Comparison of ENCODE assay signal across 7 mouse cellular contexts in genomic region chr2:176226269-176226668, GRCm38 (mm10). TPM values are rescaled to one million over a fixed set of nuclear protein-coding genes. Genes with fewer than 3 reads are reported as not detected.
DNase-seq lines count a peak whose midpoint lies in the region; ATAC-seq and TF ChIP-seq lines count a peak whose summit lies in the region.
"Not testable (repeated sequence)": the region's sequence is repeated elsewhere in the genome, so short reads cannot be mapped to it uniquely, and the experiment has no call there.

Gene 2210418O10Rik, plus strand, starts transcription at chr2:176226569.

- H3K4me3 ChIP-seq in ES-E14 (ENCODE audit: insufficient read depth in 1 of 2, low read depth in 1 of 2, low read length in 2 of 2, poor library complexity in 1 of 2, severe bottlenecking in 1 of 2); embryonic facial prominence, embryonic 13.5 days; heart, embryonic 10.5 days; intestine, embryonic 16.5 days (ENCODE audit: low read length); lung, embryonic 14.5 days (ENCODE audit: low read depth, low read length); midbrain, embryonic 10.5 days; olfactory bulb, adult 2 months (ENCODE audit: insufficient read depth, low read depth, low read length): not testable (repeated sequence)

- in situ Hi-C loops in ES-E14 (cut with MboI; ENCODE audit: low sequenced_read_pairs in 2 of 2, unreplicated experiment in 2 of 2): not testable (repeated sequence)

- not testable (repeated sequence) for H3K27me3 ChIP-seq in embryonic facial prominence, embryonic 13.5 days; heart, embryonic 10.5 days (ENCODE audit: insufficient read depth, poor library complexity, severe bottlenecking); intestine, embryonic 16.5 days (replicated peaks; ENCODE audit: control insufficient read depth, insufficient read depth, low read length); lung, embryonic 14.5 days (ENCODE audit: insufficient read depth, low read length); midbrain, embryonic 10.5 days (ENCODE audit: low read depth, poor library complexity, severe bottlenecking)

- not testable (repeated sequence) for H3K4me1 ChIP-seq in ES-E14 (ENCODE audit: control insufficient read depth in 2 of 2, insufficient read depth in 2 of 2, low read length in 2 of 2, poor library complexity in 1 of 2); embryonic facial prominence, embryonic 13.5 days; heart, embryonic 10.5 days; intestine, embryonic 16.5 days (ENCODE audit: control insufficient read depth, insufficient read depth, low read length); lung, embryonic 14.5 days (ENCODE audit: insufficient read depth); midbrain, embryonic 10.5 days; olfactory bulb, adult 2 months (ENCODE audit: control insufficient read depth, insufficient read depth, low read length)

- TF ChIP-seq CTCF in lung, embryonic 14.5 days (IDR thresholded peaks at IDR 0.05; ENCODE audit: low read depth); olfactory bulb, adult 2 months (IDR thresholded peaks at IDR 0.05; ENCODE audit: insufficient read depth, low read depth, low read length): not testable (repeated sequence)

- not testable (repeated sequence) for ATAC-seq in embryonic facial prominence, embryonic 13.5 days (ENCODE audit: insufficient number of reproducible peaks, insufficient read depth, low FRiP score, low TSS enrichment, low read depth); intestine, embryonic 16.5 days; lung, embryonic 14.5 days (ENCODE audit: insufficient read depth)

- not testable (repeated sequence) for H3K9me3 ChIP-seq in ES-E14 (ENCODE audit: control insufficient read depth, insufficient read depth, low read depth, low read length); embryonic facial prominence, embryonic 13.5 days; heart, embryonic 10.5 days; intestine, embryonic 16.5 days (ENCODE audit: control insufficient read depth, low read length); lung, embryonic 14.5 days (ENCODE audit: low read depth, low read length); midbrain, embryonic 10.5 days (replicated peaks)

- WGBS in embryonic facial prominence, embryonic 13.5 days: no CpG with 5 or more reads among the region's 2 CpGs
- WGBS in heart, embryonic 10.5 days: no CpG with 5 or more reads among the region's 2 CpGs
- whole genome bisulfite sequencing in intestine, embryonic 16.5 days: no CpG with 5 or more reads among the region's 2 CpGs
- WGBS in lung, embryonic 14.5 days: no CpG with 5 or more reads among the region's 2 CpGs
- no CpG with 5 or more reads among the region's 2 CpGs for WGBS in midbrain, embryonic 10.5 days
- no CpG with 5 or more reads among the region's 2 CpGs for WGBS in olfactory bulb, adult 2 months

- TF ChIP-seq POLR2A in olfactory bulb, adult 2 months (IDR thresholded peaks at IDR 0.05; ENCODE audit: insufficient read depth, low read depth, low read length): not testable (repeated sequence)

- not testable (repeated sequence) for H3K27ac ChIP-seq in ES-E14 (ENCODE audit: insufficient read depth, low read depth, low read length, poor library complexity, severe bottlenecking); embryonic facial prominence, embryonic 13.5 days; heart, embryonic 10.5 days; intestine, embryonic 16.5 days (ENCODE audit: low read length); lung, embryonic 14.5 days (ENCODE audit: low read depth); midbrain, embryonic 10.5 days (replicated peaks); olfactory bulb, adult 2 months (ENCODE audit: insufficient read depth, low read depth, low read length)

- H3K36me3 ChIP-seq in ES-E14 (ENCODE audit: control insufficient read depth, insufficient read depth, low read length, poor library complexity, severe bottlenecking); embryonic facial prominence, embryonic 13.5 days; heart, embryonic 10.5 days; intestine, embryonic 16.5 days (ENCODE audit: control insufficient read depth, insufficient read depth, low read length); lung, embryonic 14.5 days (ENCODE audit: insufficient read depth); midbrain, embryonic 10.5 days: not testable (repeated sequence)

- H3K4me2 ChIP-seq in embryonic facial prominence, embryonic 13.5 days; intestine, embryonic 16.5 days (ENCODE audit: low read depth, low read length); lung, embryonic 14.5 days: not testable (repeated sequence)

- not testable (repeated sequence) for DNase-seq in ES-E14 (ENCODE audit: low read depth, low spot score); heart, embryonic 10.5 days (ENCODE audit: low spot score); lung, embryonic 14.5 days; midbrain, embryonic 10.5 days (ENCODE audit: low spot score)

- not testable (repeated sequence) for H3K9ac ChIP-seq in ES-E14 (ENCODE audit: insufficient read depth, low read depth, low read length, poor library complexity, severe bottlenecking); embryonic facial prominence, embryonic 13.5 days; intestine, embryonic 16.5 days (ENCODE audit: low read depth, low read length); lung, embryonic 14.5 days

RNA-seq across cellular contexts. Expression of gene 2210418O10Rik, which starts in this region (rescaled TPM):
- 27.8 and 30.1 TPM in 2 replicates for total RNA-seq in ES-E14 (2012; rRNA removed)
- 7.5 and 18.0 TPM in 2 replicates for polyA plus RNA-seq in embryonic facial prominence, embryonic 13.5 days (2015; fragmentation: Nextera tagmentation; extraction: Ambion mirVana)
- 10.8 and 13.2 TPM in 2 replicates for polyA plus RNA-seq in heart, embryonic 10.5 days (2016; fragmentation: Nextera tagmentation; extraction: Ambion mirVana)
- polyA plus RNA-seq in intestine, embryonic 16.5 days (2015; fragmentation: Nextera tagmentation; extraction: Ambion mirVana): 9.6 and 12.0 TPM in 2 replicates
- 16.4 and 17.4 TPM in 2 replicates for polyA plus RNA-seq in lung, embryonic 14.5 days (2014; fragmentation: Nextera tagmentation; extraction: Ambion mirVana)
- 12.1 and 14.0 TPM in 2 replicates for polyA plus RNA-seq in midbrain, embryonic 10.5 days (2016; fragmentation: Nextera tagmentation; extraction: Ambion mirVana)
- polyA plus RNA-seq in olfactory bulb, adult 2 months (2012; ENCODE audit: insufficient read depth, insufficient read length, low replicate concordance, missing spikeins): not detected in 2 replicates
